Mouse (Mus musculus): ENCODE measurements around the gene Fgf4.

The Fgf4 gene

GRCm38 (mm10) chr7:144847067-144847466, at the start of gene Fgf4:
Fgf4 (plus strand) TSS chr7:144847367.
- DNase-seq (ENCODE audit: low spot score): no peak

GRCm38 (mm10) chr7:144798471-144798870, 48.7 kb upstream of the Fgf4 start:
- no peak for DNase-seq (ENCODE audit: low spot score)

GRCm38 (mm10) chr7:144807036-144807435, 40.1 kb upstream of the Fgf4 start:
- DNase-seq (ENCODE audit: low spot score): no peak

GRCm38 (mm10) chr7:144807976-144808577, 39.1 kb upstream of the Fgf4 start:
- DNase-seq (ENCODE audit: low spot score): no peak

- no peak for DNase-seq (ENCODE audit: low spot score)
Measured at GRCm38 (mm10) chr7:144811521-144811920, 35.6 kb upstream of the Fgf4 start.

- no peak for DNase-seq (ENCODE audit: low spot score)
Measured at GRCm38 (mm10) chr7:144821901-144822300, 25.3 kb upstream of the Fgf4 start.

GRCm38 (mm10) chr7:144823988-144824387, 23.2 kb upstream of the Fgf4 start:
- no peak for DNase-seq (ENCODE audit: low spot score)

- no peak for DNase-seq (ENCODE audit: low spot score)
Measured at GRCm38 (mm10) chr7:144828369-144828768, 18.8 kb upstream of the Fgf4 start.

GRCm38 (mm10) chr7:144837891-144838488, 9.2 kb upstream of the Fgf4 start, which contains the start of gene Fgf3:
Fgf3 (plus strand) TSS chr7:144838083.
- DNase-seq (ENCODE audit: low spot score): no peak

- DNase-seq (ENCODE audit: low spot score): no peak
Measured at GRCm38 (mm10) chr7:144838522-144839503, 8.4 kb upstream of the Fgf4 start.

GRCm38 (mm10) chr7:144846158-144846557, 1.0 kb upstream of the Fgf4 start:
- DNase-seq (ENCODE audit: low spot score): no peak

GRCm38 (mm10) chr7:144851321-144851720, 4.2 kb downstream of the Fgf4 start:
- no peak for DNase-seq (ENCODE audit: low spot score)

GRCm38 (mm10) chr7:144854966-144855365, 7.8 kb downstream of the Fgf4 start:
- DNase-seq (ENCODE audit: low spot score): no peak

- DNase-seq (ENCODE audit: low spot score): no peak
Measured at GRCm38 (mm10) chr7:144857158-144857557, 10.0 kb downstream of the Fgf4 start.

- no peak for DNase-seq (ENCODE audit: low spot score)
Measured at GRCm38 (mm10) chr7:144857826-144858342, 10.7 kb downstream of the Fgf4 start.

- DNase-seq (ENCODE audit: low spot score): no peak
Measured at GRCm38 (mm10) chr7:144858702-144859101, 11.5 kb downstream of the Fgf4 start.

- no peak for DNase-seq (ENCODE audit: low spot score)
Measured at GRCm38 (mm10) chr7:144861056-144861768, 14.0 kb downstream of the Fgf4 start.

GRCm38 (mm10) chr7:144861769-144862070, 14.6 kb downstream of the Fgf4 start:
- DNase-seq (ENCODE audit: low spot score): no peak

- DNase-seq (ENCODE audit: low spot score): no peak
Measured at GRCm38 (mm10) chr7:144862126-144862525, 15.0 kb downstream of the Fgf4 start.

- no peak for DNase-seq (ENCODE audit: low spot score)
Measured at GRCm38 (mm10) chr7:144862712-144863111, 15.5 kb downstream of the Fgf4 start.

- no peak for DNase-seq (ENCODE audit: low spot score)
Measured at GRCm38 (mm10) chr7:144863196-144863595, 16.0 kb downstream of the Fgf4 start.

GRCm38 (mm10) chr7:144864160-144864670, 17.0 kb downstream of the Fgf4 start:
- no peak for DNase-seq (ENCODE audit: low spot score)

All from spleen, adult 12 weeks (tissue).